Mouse (Mus musculus): ENCODE measurements around the gene Gsc. TPM values are rescaled to one million over a fixed set of nuclear protein-coding genes. Genes with fewer than 3 reads are reported as not detected.

Gene Gsc
- not detected for polyA plus RNA-seq (2017; shearing (Covaris generic))

DNA sequence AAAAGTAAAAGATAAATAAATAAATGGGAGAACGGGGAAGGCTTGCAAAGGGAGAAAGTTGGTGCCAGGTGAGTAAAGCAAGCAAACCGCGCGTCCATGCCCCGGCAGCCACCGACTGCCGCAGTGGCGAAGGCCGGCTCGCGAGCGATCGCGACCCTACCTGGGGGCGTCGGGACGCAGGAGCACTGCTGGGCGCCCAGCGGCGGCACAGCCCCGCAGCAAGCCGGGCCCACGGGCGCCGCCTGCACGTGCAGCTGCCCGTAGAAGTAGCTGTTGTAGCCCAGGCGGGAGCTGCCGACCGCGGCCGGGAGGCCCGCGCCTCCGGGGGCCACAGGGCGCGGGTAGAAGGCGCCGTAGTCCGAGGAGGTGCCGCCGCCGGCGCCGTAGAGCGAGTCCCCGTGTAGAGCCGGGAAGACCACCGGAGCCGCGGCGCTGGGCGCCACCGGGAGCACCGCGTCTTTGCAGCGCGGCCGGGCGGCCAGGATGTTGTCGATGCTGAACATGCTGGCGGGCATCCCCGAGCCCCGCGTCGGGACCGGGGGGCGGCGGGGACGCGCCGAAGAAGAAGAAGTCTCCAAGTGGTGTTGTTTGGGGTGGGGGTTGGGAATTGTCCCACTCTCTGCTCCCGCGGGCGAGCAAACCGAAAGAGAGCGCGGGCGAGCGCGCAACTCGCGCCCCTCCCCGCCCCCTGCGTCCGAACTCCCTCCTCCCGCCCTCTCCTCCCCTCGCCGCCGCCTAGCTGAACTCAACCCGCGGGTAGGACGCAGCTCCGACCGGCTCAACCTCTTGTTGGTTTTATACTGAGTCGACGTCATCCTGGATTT lies at the start of gene Gsc:
Gene Gsc, minus strand, starts transcription at position 730 of the 824 bp plus-strand sequence.

Other genes with a start within 250 kb of the Gsc start
- 100 to 1,000 TPM; 208 to 543 TPM for gene Serpina3g, start 237.1 kb downstream of the Gsc start, polyA plus RNA-seq (2017; shearing (Covaris generic))
- gene Serpina3i, start 210.2 kb downstream of the Gsc start, polyA plus RNA-seq (2017; shearing (Covaris generic)) = under 1 TPM in 1 of 2 experiments, not detected in 1; 0.48 TPM
- gene Serpina3j, start 158.8 kb downstream of the Gsc start, polyA plus RNA-seq (2017; shearing (Covaris generic)) = not detected
- not detected for gene Serpina3k, start 134.8 kb downstream of the Gsc start, polyA plus RNA-seq (2017; shearing (Covaris generic))
- gene Serpina3m, start 134.8 kb downstream of the Gsc start, polyA plus RNA-seq (2017; shearing (Covaris generic)) = not detected
- under 1 TPM in 1 of 2 experiments, not detected in 1; 0.31 TPM for gene Serpina3n, start 66.6 kb downstream of the Gsc start, polyA plus RNA-seq (2017; shearing (Covaris generic))

Data from activated CD4-positive, CD25-positive, alpha-beta regulatory T cell (primary cell).